Mouse (Mus musculus) kidney, adult 18-20 months (tissue): Measurements from ENCODE around the gene Mlst8.
"Not testable (repeated sequence)": the region's sequence is repeated elsewhere in the genome, so short reads cannot be mapped to it uniquely, and the experiment has no call there.

Experiments used
- DNase-seq: peaks from one replicate; pipeline ENCODE4 v3.0.0; 2021

Mlst8 gene

GRCm38 (mm10) chr17:24425326-24425725 is 53.6 kb downstream of the Mlst8 start:
- not testable (repeated sequence) for DNase-seq

- DNase-seq, result no peak
Observed at GRCm38 (mm10) chr17:24424489-24424888, 54.4 kb downstream of the Mlst8 start.
